Mouse (Mus musculus) ovary, postnatal 36 days (tissue): ENCODE results near the gene Pknox2.

Experiments
- DNase-seq: peaks from one replicate; pipeline ENCODE4 v3.0.0; 2022; ENCODE audit warnings: low spot score, mixed read lengths

Pknox2 gene

GRCm38 (mm10) chr9:37051669-37052068, 95.5 kb downstream of the Pknox2 start:
- no peak for DNase-seq

GRCm38 (mm10) chr9:37047490-37047889, 99.7 kb downstream of the Pknox2 start:
- DNase-seq = no peak

- no peak for DNase-seq
Measured at GRCm38 (mm10) chr9:37045875-37046274, 101.3 kb downstream of the Pknox2 start.

GRCm38 (mm10) chr9:37044165-37044564, 103.0 kb downstream of the Pknox2 start:
- no peak for DNase-seq

- DNase-seq = no peak
Measured at GRCm38 (mm10) chr9:37038859-37039258, 108.3 kb downstream of the Pknox2 start.

- DNase-seq = no peak
Measured at GRCm38 (mm10) chr9:37038445-37038844, 108.8 kb downstream of the Pknox2 start.

GRCm38 (mm10) chr9:37037405-37037804, 109.8 kb downstream of the Pknox2 start:
- DNase-seq = no peak

- DNase-seq = no peak
Measured at GRCm38 (mm10) chr9:37035248-37035647, 112.0 kb downstream of the Pknox2 start.

- no peak for DNase-seq
Measured at GRCm38 (mm10) chr9:37034316-37034715, 112.9 kb downstream of the Pknox2 start.

- DNase-seq = peak; percentile 46
Measured at GRCm38 (mm10) chr9:37030347-37031213, 116.6 kb downstream of the Pknox2 start.

- DNase-seq = no peak
Measured at GRCm38 (mm10) chr9:37029811-37030346, 117.3 kb downstream of the Pknox2 start.

- DNase-seq = no peak
Measured at GRCm38 (mm10) chr9:37027825-37028575, 119.2 kb downstream of the Pknox2 start.

- DNase-seq = no peak
Measured at GRCm38 (mm10) chr9:37025913-37026312, 121.3 kb downstream of the Pknox2 start.

- DNase-seq = no peak
Measured at GRCm38 (mm10) chr9:37021586-37022230, 125.5 kb downstream of the Pknox2 start.

- no peak for DNase-seq
Measured at GRCm38 (mm10) chr9:37018154-37018553, 129.1 kb downstream of the Pknox2 start.

- DNase-seq = no peak
Measured at GRCm38 (mm10) chr9:37017169-37017568, 130.0 kb downstream of the Pknox2 start.

- DNase-seq = no peak
Measured at GRCm38 (mm10) chr9:37016165-37016564, 131.0 kb downstream of the Pknox2 start.

- no peak for DNase-seq
Measured at GRCm38 (mm10) chr9:37013565-37013964, 133.6 kb downstream of the Pknox2 start.

- no peak for DNase-seq
Measured at GRCm38 (mm10) chr9:37008090-37008489, 139.1 kb downstream of the Pknox2 start.

- DNase-seq = no peak
Measured at GRCm38 (mm10) chr9:37004676-37005075, 142.5 kb downstream of the Pknox2 start.

GRCm38 (mm10) chr9:37001935-37002535, 145.2 kb downstream of the Pknox2 start:
- no peak for DNase-seq

- no peak for DNase-seq
Measured at GRCm38 (mm10) chr9:36999393-36999792, 147.8 kb downstream of the Pknox2 start.
